Mouse (Mus musculus) MN1 (cell line): Measurements from ENCODE around the gene Esrp2.

Source experiments
- DNase-seq: peaks from one replicate; pipeline ENCODE4 v3.0.0-alpha.2; 2016; ENCODE audit warnings: low spot score

Gene Esrp2

DNA sequence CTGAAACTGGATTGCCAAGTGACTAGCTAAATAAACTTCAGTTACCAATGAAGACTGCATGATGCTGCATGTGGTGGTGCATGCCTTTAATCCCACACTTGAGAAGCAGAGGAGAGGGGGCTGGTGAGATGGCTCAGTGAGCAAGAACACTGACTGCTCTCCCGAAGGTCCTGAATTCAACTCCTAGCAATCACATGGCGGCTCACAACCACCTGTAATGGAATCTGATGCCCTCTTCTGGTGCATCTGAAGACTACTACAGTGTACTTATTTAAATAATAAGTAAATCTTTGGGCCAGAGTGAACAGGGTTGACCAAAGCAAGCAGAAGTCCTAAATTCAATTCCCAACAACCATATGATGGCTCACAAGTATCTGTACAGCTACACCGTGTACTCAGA lies 13.3 kb downstream of the Esrp2 start:
- no peak for DNase-seq

DNA sequence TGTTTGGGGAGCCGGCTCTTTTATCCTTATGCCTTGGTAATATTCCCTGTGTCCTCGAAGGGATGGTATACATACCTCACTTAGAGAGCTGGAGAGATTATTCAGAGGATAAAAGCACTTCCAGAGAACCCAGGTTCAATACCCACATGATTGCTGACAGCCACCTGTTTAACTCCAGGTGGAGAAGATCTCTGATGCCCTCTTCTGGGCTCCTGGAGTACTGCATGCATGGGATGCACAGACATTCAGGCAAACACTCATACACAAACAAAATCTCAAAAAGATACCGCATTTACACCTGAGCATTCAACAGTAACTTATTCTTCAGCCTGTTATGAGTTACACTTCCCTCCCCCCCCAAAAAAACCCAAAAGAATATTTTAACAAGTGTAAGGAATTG lies 20.9 kb downstream of the Esrp2 start:
- no peak for DNase-seq

DNA sequence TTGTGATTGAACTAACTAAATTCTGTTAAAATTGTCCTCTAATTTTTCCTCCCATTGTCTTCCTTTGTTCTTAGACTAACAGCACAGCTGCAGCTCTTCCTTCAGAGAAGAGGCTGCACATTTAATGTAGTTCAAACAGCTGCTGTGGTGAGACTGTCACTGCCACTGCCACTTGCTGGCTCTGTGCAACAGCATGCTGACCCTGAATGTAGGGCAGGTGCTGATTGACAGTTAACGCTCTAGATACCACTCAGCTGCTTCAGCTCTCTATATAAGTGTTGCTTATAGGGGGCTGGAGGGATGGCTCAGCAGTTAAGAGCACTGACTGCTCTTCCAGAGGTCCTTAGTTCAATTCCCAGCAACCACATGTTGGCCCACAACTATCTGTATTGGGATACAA lies 24.3 kb downstream of the Esrp2 start:
- DNase-seq = no peak

- no peak for DNase-seq
Measured at GRCm38 (mm10) chr8:106112041-106112440, 24.7 kb downstream of the Esrp2 start.

- DNase-seq = no peak
Measured at GRCm38 (mm10) chr8:106108729-106109128, 28.0 kb downstream of the Esrp2 start.

DNA sequence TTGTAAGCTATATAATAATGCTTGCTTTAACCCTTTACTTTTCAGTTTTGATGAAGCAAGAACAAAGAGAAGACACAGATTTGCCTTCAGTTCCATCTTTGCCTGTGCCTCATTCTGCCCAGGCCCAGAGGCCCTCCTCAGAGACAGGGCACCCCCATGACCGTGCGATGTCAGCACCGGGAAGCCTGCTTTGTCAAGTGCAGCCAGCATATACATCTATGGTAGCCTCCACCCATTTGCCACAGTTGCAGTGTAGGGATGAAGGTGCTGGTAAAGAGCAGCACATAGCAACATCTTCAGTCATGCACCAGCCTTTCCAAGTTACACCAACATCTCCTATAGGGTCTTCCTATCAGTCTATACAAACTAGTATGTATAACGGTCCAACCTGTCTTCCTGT lies 28.7 kb downstream of the Esrp2 start:
- DNase-seq = no peak

DNA sequence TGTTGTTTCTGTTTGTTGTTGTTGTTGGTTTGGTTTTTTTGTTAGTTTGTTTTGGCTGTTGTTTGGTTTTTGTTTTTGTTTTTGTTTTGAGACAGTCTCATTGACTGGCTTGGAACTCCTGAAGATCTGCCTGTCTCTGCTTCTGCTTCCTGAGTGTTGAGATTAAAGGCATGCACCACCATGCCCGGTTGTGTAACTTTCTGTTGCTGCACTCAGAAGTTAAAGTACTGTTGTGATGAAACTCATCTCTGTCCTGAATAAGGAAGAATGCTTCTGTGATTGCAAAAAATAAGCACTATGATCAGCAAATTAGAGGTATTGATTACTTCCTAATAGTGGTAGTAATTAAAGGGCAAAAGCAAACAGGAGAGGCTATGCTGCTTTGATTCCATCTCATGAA lies 30.6 kb downstream of the Esrp2 start:
- no peak for DNase-seq

- DNase-seq = no peak
Measured at GRCm38 (mm10) chr8:106103888-106104287, 32.9 kb downstream of the Esrp2 start.

DNA sequence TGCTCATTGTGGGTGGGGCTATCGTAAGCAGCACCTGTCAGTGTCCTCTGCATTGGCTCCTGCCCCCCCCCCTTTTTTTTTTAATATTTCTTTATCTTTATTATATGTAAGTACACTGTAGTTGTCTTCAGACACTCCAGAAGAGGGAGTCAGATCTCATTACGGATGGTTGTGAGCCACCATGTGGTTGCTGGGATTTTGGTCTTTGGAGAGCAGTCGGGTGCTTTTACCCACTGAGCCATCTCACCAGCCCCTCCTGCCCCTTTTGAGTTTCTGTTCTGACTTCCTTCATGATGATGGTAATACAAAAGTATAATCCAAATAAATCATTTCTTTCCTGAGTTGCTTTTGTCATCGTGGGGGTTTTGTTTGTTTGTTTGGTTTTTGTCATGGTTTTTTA lies 34.5 kb downstream of the Esrp2 start:
- no peak for DNase-seq
